In genomic region chr16:91352084-91352562, GRCm38 (mm10) we compare ENCODE assay signal across 8 mouse cellular contexts. TPM values are rescaled to one million over a fixed set of nuclear protein-coding genes. Genes with fewer than 3 reads are reported as not detected.
DNase-seq lines count a peak whose midpoint lies in the region; ATAC-seq and TF ChIP-seq lines count a peak whose summit lies in the region.
"Had no signal": no experiment of that assay in that cellular context is flagged by ENCODE, and none has a peak within 500 bp of the region (broad histone marks: within the 10 kb centered on the region; RNA-seq: fewer than 3 reads in every experiment).

No protein-coding gene starts in this region.

- peaks cover 28% of the 10 kb centered on the region for H3K4me1 ChIP-seq in forebrain, embryonic 10.5 days
- H3K4me1 ChIP-seq: lung, embryonic 15.5 days had no signal

- H3K4me3 ChIP-seq in forebrain, embryonic 10.5 days, result no peak overlapping the region
- no peak overlapping the region for H3K4me3 ChIP-seq in left cerebral cortex, adult 2 months
- H3K4me3 ChIP-seq: lung, embryonic 15.5 days had no signal

- intact Hi-C loops in left cerebral cortex, adult 2 months (cut with DNase I), result loop anchor here (1.0 to 2.0 kb wide), 2 partner anchors 191 to 271 kb away; no protein-coding TSS in a partner anchor

- H3K9me3 ChIP-seq in forebrain, embryonic 10.5 days, result no peaks in the 10 kb centered on the region
- H3K9me3 ChIP-seq: lung, embryonic 15.5 days had no signal

- no peak for TF ChIP-seq POLR2A in brain, embryonic 14.5 days (IDR thresholded peaks at IDR 0.05; ENCODE audit: borderline replicate concordance, extremely low read depth, insufficient read depth, insufficient read length, poor library complexity, severe bottlenecking)

- peak; percentile 84 for DNase-seq in MN1 (ENCODE audit: low spot score)
- peak; percentile 95 for DNase-seq in brain, embryonic 14.5 days (ENCODE audit: low read depth)
- DNase-seq in forebrain, embryonic 10.5 days (ENCODE audit: extremely low spot score, low spot score), result peak; percentile 86
- DNase-seq in heart, postnatal 4 days, result peak; percentile 84
- DNase-seq in left cerebral cortex, adult 2 months (ENCODE audit: extremely low spot score in 1 of 2, low spot score in 2 of 2), result peak; percentile 75 to 84
- peak; percentile 78 for DNase-seq in right cerebral cortex, postnatal 4 days

- no peak overlapping the region for H3K27ac ChIP-seq in forebrain, embryonic 10.5 days
- no peak overlapping the region for H3K27ac ChIP-seq in left cerebral cortex, adult 2 months
- H3K27ac ChIP-seq: lung, embryonic 15.5 days had no signal

- peak; percentile 87 for TF ChIP-seq CTCF in brain, embryonic 14.5 days (IDR thresholded peaks at IDR 0.05; ENCODE audit: borderline replicate concordance, extremely low read depth, insufficient read depth, insufficient read length)
- peak; percentile 85 for TF ChIP-seq CTCF in left cerebral cortex, adult 2 months (IDR thresholded peaks at IDR 0.05)

- no peaks in the 10 kb centered on the region for H3K36me3 ChIP-seq in forebrain, embryonic 10.5 days (replicated peaks)
- H3K36me3 ChIP-seq: lung, embryonic 15.5 days had no signal

- ATAC-seq in megakaryocyte-erythroid progenitor cell, adult 5-6 weeks (replicated peaks; ENCODE audit: low FRiP score, low TSS enrichment, poor library complexity, severe bottlenecking), result peak; percentile 38; the same call in 1 of the 2 replicates

- H3K27me3 ChIP-seq in forebrain, embryonic 10.5 days (ENCODE audit: poor library complexity, severe bottlenecking), result peaks cover 83% of the 10 kb centered on the region

- WGBS in forebrain, embryonic 10.5 days, result 7% methylated on average over 7 of the region's 7 CpGs

RNA-seq across cellular contexts. Expression of gene Ifnar2, which starts 20.5 kb away (rescaled TPM):
- 20.5 and 24.1 TPM in 2 replicates for polyA plus RNA-seq in brain, embryonic 14.5 days (2012; rRNA removed)
- polyA plus RNA-seq in forebrain, embryonic 10.5 days (2016; fragmentation: Nextera tagmentation; extraction: Ambion mirVana), result 28.6 and 29.0 TPM in 2 replicates
- total RNA-seq in heart, postnatal 4 days (2021), result 10 to 100 TPM; 29.9 to 33.8 TPM
- total RNA-seq in left cerebral cortex, adult 2 months (2021), result 10 to 100 TPM; 20.2 to 20.3 TPM
- total RNA-seq in megakaryocyte-erythroid progenitor cell, adult 5-6 weeks (2014; fragmentation: Nextera tagmentation), result 51.9 and 52.4 TPM in 2 replicates
- total RNA-seq in megakaryocyte-erythroid progenitor cell, adult 5-6 weeks (2017), result 47.2 and 50.8 TPM in 2 replicates

RNA-seq across cellular contexts. Expression of gene Gm21970, which starts 39.4 kb away (rescaled TPM):
- 0.11 TPM in 1 of 2 replicates, not detected in the other for polyA plus RNA-seq in brain, embryonic 14.5 days (2012; rRNA removed)
- polyA plus RNA-seq in forebrain, embryonic 10.5 days (2016; fragmentation: Nextera tagmentation; extraction: Ambion mirVana), result not detected in 2 replicates
- total RNA-seq in heart, postnatal 4 days (2021), result not detected
- not detected for total RNA-seq in left cerebral cortex, adult 2 months (2021)
- 7.6 TPM in 1 of 2 replicates, not detected in the other for total RNA-seq in megakaryocyte-erythroid progenitor cell, adult 5-6 weeks (2014; fragmentation: Nextera tagmentation)
- total RNA-seq in megakaryocyte-erythroid progenitor cell, adult 5-6 weeks (2017), result not detected in 2 replicates
- polyA plus RNA-seq: lung, embryonic 15.5 days had no signal

RNA-seq across cellular contexts. Expression of gene Il10rb, which starts 53.8 kb away (rescaled TPM):
- polyA plus RNA-seq in brain, embryonic 14.5 days (2012; rRNA removed), result 6.1 and 7.0 TPM in 2 replicates
- 4.7 and 5.8 TPM in 2 replicates for polyA plus RNA-seq in forebrain, embryonic 10.5 days (2016; fragmentation: Nextera tagmentation; extraction: Ambion mirVana)
- total RNA-seq in heart, postnatal 4 days (2021), result 10 to 100 TPM; 66.2 to 67.4 TPM
- 1 to 10 TPM; 8.5 to 9.1 TPM for total RNA-seq in left cerebral cortex, adult 2 months (2021)
- total RNA-seq in megakaryocyte-erythroid progenitor cell, adult 5-6 weeks (2014; fragmentation: Nextera tagmentation), result 17.3 and 20.6 TPM in 2 replicates
- total RNA-seq in megakaryocyte-erythroid progenitor cell, adult 5-6 weeks (2017), result 23.1 and 29.0 TPM in 2 replicates
